Mouse (Mus musculus): ENCODE measurements around the gene Gsta4.
"Not testable (repeated sequence)": the region's sequence is repeated elsewhere in the genome, so short reads cannot be mapped to it uniquely, and the experiment has no call there.

Gsta4 gene

DNA sequence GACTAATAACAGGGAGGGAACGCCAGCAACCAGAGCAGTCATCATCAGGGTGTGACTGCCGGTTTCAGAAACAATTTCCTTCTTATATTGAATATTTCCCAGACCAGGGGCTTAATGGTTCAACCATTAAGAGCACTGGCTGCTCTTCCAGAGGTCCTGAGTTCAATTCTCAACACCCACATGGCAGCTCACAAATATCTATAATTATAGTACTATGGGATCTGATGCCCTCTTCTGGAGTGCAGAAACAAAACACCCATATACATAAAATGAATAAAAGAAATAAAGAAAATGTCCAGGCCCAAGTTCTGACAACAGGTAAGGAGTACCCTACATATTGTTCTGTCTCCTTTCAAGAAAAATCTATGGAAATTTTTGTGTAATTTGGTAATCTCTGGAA lies 3.5 kb upstream of the Gsta4 start:
- DNase-seq, result no peak

DNA sequence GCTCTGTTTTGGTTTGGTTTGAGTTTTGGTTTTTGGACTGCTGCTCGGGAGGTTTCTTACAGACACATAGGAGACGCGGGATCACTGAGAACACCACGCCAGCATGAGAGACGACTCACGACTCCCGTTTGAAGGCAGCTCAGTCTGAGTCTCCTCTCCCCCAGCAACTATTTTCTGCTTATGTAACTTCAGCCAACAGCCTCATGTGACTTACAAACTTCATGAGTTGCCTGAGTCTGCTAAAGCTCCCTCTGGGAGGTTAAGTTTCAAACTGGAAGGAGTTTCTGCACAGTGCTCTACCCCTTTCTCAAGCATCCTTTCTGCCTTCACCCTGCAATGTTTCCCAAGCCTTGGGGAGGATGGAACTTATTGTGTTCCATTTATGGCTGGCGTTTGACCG lies 3.1 kb downstream of the Gsta4 start:
- DNase-seq, result no peak

DNA sequence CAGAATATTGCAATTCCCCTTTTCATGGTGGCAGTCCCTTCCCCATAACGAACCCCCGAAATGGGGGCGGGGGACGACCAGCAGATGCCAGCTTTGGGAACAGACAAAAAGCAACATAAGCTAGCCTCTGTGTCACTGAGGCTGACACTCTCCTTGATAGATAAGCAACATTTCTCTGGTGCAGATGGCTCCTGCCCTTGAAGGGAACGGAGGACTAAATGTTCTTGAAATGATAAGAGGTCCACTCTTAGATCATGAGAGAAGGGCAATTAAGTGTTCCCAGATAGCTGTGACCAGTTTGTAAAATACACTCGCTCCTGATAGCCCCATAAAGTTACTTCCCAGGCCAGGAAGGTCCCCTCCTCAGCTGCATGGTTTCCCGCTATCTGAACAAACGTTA lies 6.3 kb downstream of the Gsta4 start:
- no peak for DNase-seq

DNA sequence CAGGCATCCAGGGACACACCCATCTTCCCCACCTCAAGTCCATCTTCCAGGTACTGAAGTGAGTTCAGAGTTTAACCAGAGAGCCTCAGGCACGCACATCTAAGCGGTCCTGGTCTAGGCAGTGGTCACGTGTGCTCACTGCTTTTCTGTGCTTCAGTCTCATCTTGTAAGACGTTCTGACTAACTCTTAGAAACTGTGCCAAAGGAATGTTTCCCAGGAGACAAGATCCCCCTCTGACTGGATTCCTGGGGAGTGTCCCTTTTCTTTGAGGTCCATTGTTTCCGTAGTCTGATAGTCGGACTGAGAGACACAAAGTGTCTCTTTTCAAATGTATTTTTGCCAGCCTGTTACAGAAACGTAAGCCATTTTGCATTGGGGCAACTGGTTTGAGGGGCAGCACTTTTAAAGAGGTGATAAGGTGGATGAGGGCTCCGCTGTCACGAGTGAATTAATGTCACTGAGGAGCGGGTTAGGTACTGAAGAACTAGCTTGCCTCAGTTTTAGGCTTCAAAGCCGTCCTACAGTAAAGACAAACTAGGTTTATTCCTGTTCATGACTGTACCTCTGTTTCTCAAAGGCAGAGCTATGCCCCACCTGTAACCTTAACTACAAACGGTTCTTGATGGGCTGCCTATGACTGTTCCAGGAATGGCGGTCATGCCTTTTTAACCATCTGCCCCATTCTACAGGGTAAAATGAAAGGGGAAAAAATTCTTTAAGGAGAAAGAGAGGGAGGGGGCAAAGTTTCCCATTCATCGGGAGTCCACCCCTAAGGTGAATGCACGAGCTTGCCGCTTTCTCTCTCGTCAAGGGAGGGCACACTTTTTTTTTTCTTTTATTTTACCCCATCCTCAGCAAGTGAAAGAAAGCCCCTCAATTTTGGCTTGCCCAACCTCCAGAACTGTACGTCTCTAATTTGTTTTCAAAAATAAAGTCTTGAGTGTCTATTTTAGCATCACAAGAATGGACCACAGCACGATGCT lies 8.4 kb downstream of the Gsta4 start:
- no peak for DNase-seq

DNA sequence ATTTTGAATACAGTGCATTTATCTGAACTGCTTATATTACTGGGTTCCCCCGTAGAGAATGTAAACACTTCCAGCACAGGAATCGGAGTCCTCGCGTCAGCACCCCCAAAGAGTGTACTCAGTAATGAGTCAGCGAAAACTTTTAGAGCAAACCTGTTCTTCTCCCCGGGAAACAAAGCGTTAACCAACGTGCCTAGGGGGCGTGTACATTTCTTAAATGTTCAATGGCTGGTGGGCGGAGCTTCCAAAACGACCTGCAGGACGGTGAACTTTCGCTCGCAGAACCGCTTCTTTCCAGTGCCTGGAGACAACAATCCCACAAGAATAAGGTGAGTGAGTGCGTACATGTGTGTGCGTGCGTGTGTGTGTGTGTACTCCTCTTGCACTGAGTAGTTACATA lies 9.2 kb downstream of the Gsta4 start:
- peak; percentile 42 for DNase-seq

DNA sequence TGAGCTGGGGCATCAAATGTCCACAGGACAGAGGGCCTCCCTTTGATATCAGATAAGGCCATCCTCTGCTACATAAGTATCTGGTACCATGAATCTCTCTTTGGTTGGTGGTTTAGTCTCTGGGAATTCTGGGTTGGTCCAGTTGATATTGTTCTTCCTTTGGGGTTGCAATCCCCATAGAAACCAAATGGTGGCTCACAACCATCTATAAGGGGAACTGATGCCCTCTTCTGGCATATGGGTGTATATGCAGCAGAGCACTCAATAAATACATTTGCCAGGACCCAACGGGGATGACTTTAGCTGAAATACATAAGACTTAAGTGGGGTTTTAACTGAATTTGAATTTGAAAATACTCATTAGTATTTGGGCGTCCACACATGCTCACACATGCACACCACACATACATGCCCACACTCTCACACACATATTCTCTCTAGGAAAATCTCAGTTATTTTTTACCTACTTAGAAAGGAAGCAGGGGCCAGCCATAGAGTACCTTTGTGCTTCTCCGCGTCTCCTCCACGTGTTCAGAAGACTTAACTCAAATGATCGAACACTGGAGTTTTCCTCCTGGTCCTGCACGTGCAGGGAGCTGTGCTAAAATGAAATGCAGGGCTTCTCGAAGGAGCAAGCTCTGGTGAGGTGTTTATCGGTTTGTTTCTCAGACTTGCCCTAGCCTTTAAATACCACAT lies 11.5 kb downstream of the Gsta4 start:
- peak; percentile 24 for DNase-seq

DNA sequence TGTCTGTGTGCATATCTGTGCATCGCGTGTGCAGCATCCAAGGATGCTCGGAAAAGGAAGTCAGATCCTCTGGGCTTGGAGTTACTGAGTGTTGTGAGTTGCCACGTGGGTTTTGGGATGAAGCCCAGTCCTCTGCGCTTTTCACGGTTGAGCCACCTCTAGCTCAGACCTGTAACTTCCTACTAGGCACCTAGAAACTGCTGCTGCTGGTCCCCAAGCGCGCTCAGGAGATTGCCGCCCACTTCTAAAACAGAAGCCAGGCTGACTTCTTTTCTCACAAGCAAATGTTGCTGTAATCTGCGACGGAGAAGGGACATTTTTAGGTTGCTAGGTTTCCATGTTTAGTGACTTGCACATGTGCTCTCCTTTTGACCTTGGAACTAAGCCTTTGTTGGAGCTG lies 12.5 kb downstream of the Gsta4 start:
- DNase-seq, result peak; percentile 48

DNA sequence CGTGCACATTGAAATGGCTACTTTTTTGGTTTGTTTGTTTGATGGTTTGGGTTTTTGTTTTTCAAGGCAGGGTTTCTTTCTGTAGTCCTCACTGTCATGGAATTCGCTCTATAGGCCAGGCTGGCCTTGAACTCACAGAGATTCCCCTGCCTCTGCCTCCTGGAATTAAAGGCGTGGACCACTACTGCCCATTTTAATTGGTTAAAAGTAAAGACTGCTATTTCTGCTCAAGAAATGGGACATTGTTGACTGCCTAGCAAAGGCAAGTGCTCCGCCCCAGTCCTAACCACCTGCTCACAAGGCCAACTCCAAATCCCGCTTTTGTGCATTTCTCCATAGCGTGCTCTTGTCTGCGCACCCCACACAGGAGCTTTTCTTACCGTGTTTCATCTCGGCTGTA lies 15.2 kb downstream of the Gsta4 start:
- DNase-seq, result no peak

DNA sequence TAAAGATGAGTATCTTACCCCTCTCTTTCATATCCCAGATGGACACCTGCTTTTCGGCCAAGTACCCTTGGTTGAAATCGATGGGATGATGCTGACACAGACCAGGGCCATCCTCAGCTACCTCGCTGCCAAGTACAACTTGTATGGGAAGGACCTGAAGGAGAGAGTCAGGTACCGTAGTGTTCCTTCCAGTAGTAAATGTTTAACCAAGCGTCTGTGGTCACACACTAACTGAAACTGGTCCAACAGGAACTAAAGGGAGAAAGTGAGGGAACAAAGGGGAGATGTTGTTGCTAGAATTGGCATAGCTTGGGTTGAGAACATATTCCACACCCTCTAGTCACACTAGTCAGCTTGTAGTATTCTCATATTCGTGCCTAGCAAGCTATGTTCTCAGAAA lies 21.6 kb downstream of the Gsta4 start:
- DNase-seq, result no peak

DNA sequence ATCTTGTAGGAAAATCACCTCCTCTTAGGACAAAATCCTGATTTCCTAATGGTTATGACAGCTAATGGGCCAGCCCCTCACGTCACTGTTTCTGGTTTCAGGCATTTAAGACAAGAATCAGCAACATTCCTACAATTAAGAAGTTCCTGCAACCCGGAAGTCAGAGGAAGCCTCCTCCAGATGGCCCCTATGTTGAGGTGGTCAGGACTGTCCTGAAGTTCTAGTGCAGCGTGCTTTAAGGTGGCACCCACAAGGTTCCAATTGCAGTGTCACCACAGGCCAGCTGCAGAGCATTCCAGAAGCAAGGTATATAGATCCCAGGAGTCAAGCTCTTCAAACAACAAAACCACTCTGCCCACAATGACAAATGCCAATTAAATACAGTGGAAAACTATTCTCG lies 26.4 kb downstream of the Gsta4 start:
- no peak for DNase-seq

DNA sequence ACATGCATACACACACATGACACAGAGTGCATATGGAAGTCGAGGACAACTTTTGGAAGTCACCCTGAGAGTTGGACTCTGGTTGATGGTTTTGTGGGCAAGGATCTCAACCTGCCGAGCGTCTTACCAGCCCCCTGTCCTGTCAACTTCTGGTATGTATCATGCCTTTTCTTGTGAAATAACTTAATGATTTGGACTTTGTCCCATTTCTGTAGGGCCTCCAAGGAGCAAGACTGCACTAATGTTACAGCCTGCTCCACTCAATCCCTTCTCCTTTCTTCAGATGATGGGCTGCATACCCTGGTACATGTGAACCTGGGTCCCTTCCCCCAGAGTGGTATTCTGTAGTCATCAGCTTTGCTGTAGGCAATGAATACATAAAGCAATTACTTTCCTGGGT lies 27.5 kb downstream of the Gsta4 start:
- DNase-seq, result no peak

DNA sequence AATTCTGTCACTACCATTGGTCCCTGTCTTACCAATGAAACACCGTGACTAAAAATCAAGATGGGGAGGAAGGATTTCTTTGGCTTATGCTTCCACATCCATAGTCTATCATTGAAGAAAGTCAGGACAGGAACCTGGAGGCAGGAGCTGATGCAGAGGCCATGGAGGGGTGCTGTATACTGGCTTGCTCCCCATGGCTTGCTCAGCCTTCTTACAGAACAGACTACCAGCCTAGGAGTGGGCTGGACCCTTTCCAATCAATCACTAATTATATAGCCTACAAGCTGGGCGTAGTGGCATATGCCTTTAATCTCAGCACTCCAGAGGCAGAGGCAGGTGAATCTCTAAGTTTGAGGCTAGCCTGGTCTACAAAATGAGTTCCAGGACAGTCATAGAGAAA lies 28.2 kb downstream of the Gsta4 start:
- DNase-seq, result no peak

DNA sequence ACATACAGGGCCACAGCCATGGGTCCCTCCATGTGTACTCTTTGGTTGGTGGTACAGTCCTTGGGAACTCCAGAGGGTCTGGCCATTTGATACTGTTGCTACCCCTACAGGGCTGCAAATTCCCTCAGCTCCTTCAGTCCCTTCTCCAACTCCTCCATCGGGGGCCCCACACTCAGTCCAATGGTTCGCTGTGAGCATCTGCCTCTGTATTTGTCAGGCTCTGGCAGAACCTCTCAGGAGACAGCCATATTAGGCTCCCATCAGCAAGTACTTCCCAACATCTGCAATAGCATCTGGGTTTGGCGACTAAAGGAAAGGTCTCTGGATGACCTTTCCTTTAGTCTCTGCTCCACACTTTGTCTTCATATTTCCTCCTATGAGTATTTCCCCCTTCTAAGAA lies 28.9 kb downstream of the Gsta4 start:
- no peak for DNase-seq

DNA sequence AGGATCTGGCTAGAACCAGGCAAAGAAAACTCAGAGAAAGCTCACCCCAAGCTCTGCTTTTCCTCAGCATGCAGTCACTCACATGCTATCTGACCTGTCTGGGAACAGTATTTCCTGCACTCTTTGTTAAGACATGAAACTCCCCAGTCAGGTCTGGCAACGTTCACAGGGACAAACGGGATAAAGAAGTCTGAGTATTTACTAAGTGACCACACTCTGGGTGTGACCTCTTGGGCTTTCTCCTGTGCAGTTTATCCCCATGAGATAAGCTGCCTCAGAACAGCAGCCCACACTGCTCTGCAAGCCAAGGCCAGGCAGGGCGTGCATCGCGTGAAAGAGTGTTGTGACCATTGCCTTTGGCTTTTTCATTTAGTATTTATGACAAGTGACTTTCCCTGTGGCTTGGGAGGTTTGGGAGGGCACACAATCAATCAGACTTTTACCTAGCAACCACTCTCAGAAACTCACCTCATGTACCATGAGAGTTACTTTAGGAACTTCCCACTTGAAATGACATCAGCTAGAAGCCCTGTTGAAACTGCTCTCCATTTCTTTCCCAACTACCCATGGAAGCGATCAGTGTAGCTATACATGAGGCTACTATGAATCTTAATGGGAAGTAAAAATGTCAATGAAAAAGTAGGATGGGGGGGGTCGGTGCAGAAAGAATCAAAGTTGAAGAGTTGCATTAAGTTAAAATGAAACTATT lies 29.9 kb downstream of the Gsta4 start:
- DNase-seq, result no peak

DNA sequence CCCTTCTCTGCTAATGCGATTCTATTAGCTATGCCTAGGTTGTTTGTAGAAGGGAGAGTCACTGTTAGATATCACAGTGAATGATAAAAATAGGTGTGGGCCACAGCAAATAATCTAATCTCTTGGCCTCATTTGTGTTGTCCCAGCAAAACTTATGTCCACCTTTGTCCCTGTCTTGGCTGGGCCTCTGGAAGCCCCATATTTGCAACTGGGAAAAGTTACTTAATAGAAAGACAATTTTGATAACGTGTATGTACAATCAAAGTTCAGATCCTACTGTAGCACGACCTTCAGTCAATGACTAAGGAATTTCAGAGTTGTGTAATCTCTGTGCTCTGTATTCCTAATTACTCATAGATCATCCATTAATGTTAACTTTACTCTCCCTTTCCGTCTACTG lies 34.5 kb downstream of the Gsta4 start:
- no peak for DNase-seq

DNA sequence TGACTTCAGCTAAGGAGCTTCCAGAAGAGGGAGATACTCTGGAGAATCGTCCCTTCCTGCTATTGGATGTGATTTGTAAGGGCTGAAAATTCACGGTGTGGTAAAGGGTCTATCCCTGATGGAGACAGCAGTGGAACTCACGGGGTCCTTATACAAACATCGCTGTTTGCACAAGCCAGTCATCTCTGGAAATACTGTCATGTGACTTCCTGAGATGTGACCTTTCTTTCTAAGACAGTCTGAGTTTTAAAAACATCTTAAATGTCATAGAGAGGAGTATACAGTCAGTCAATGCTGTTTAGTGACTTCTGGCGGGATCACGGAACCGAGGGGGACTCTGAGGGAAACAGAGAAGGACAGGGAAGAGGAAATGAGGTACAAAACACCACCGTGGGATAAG lies 40.0 kb downstream of the Gsta4 start:
- no peak for DNase-seq

DNA sequence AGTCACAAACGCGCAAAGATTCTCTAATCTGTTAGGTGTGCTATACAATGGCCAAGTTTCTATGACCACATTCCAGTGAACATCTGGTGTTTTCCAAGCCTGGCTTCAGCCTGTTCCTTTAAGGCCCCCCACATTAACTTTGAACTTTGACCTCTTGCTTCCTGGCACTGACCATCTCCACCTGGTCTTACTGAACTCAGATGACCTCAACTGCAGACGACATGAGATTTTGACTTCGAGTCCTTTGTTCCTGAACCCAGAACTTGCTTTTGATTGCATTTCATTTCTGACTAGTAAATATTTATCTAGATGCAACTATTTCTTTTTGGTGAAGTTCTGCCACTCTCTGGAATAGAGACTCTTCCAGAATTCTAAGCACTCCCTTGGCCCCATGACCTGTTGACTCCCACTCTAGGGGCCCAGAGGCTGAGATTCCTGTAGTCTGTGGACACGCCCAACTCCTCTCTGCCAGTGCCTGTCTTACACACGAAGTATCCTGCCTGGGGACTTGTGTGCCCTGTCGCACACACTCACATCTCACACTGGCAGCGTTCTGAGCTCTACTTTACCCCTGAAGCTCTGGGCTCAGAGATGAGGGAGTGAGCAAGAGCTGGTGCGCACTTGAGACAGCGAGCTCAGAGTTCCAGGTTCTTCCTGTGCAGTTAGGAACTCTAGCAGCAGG lies 40.8 kb downstream of the Gsta4 start:
- no peak for DNase-seq

DNA sequence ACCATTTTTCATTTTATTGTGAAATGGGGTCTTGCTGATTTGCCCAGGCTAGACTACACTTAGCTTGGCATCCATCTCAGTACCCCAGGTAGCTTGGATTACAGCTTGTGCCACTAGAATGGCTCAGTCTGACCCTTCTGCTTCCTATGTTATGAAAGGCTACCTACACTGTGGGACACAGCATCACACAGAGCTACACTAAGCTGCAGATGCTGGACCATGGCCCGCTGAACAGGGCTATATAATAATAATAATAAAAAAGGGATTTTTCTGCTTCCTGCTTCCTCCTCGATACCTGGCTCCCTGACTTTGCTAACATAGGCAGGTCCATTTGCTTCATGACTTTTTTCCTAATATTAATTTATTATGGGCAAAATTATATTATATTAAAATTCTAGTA lies 41.8 kb downstream of the Gsta4 start:
- DNase-seq, result no peak

DNA sequence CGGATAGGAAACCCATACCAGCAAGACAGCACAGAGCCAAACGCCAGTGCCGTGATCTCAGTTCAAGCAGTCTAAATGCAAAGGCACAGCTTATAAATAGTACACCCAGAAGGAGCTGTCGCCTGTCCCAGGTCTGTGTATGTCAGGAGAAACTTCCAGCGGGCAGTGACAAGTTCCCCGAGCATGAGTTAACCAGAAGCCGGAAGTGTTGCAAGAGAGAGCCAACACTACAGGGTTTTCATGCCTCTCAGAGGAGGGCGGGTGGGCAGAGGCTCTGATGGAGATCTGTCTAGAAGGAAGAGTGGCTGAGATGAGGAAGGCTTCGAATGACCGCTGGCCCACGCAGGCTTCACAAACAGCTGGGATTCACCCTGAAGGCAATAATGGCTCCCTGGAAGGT lies 42.7 kb downstream of the Gsta4 start:
- no peak for DNase-seq

DNA sequence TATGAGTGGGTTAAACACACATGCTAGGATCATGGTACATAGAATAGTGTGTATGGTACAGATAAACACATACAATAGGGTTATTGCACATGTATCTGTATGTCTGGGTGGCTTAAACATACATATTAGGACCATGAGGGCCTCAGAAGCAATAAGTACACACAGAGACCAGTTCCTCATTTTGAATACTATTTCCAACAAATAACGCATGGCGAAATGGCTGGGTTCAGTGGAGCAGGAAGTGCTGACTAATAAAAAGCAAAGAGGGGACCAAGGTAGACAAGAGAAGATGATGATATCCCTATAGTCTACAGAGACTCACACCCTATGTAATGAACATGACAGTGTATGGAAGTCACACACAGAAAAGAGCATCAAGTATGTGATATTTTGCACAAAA lies 45.5 kb downstream of the Gsta4 start:
- no peak for DNase-seq

DNA sequence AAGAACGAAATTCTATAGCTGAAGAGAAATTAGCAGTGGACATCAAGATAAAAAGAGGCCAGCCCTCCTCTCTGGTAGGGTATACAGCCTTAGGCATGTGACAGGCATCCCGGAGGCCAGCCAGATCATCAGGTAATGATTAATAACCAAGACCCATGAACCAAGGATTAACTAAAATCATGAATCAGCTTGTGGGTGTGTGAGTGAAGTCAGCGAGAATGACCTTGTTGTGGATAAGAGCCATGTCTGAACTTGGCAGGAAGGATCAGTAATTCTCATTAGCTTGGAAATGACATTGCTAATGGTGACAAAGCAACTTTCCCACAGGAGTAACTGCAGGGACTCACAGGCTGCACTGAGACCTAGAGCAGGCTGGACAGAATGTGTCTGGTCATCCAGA lies 47.1 kb downstream of the Gsta4 start:
- not testable (repeated sequence) for DNase-seq

DNA sequence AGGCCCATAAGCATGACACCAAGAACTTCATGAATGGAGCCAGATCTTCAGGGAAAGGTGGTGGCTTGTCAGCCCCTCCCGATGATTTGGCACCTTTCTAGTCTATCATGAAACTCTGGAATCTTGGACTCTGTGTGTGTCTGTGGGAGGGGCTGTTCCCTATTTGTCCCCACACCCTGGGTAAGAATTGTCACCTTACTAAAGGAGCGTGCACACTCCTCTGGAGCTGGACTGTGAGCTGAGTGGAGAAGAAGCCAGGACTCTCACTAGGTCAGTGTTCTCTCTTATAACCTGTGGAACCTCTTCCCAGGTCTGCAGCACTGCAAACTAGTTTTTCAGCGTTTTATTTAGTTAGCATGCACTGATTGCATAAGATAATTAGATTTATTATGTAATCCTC lies 47.9 kb downstream of the Gsta4 start, which contains the start of gene Gsta1:
Gene Gsta1 (plus strand): TSS at position 196 of the 400 bp plus-strand sequence.
- not testable (repeated sequence) for DNase-seq

DNA sequence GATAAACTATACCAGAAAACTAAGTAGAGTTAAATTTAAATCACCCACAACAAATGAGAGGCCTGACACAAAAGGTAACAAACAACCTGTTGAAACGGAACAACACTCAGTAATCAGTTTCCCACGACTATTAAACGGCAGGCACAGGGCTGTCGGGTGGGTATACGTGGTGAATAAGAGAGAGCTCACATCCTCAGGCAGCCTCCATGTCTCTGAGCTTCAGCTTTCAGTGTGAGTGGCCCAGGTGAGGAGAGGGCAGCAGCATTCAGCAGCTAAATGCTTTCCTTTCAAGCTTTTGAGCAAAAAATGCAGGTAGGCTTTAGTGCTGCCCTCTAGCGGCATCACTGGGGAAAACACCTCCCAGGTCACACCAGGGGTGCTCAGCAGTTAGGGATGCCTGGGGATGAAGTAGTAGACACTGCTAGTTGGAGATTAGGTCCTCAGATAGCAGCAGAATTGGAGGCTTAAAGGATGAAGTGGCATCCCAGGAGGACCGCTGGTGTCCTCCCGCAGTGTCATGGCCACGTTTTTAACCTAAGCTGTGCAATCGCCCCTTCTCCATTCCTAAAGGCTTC lies 50.6 kb downstream of the Gsta4 start:
- not testable (repeated sequence) for DNase-seq

Measured in right cerebral cortex, adult 18-20 months (tissue).